Mouse (Mus musculus) embryo, embryonic 11.5 days (tissue): Measurements from ENCODE around the gene Asb9.

Experiments
- DNase-seq: peaks from one replicate; pipeline ENCODE4 v3.0.0-alpha.2; 2012; ENCODE audit warnings: low read depth, low spot score

The Asb9 gene

DNA sequence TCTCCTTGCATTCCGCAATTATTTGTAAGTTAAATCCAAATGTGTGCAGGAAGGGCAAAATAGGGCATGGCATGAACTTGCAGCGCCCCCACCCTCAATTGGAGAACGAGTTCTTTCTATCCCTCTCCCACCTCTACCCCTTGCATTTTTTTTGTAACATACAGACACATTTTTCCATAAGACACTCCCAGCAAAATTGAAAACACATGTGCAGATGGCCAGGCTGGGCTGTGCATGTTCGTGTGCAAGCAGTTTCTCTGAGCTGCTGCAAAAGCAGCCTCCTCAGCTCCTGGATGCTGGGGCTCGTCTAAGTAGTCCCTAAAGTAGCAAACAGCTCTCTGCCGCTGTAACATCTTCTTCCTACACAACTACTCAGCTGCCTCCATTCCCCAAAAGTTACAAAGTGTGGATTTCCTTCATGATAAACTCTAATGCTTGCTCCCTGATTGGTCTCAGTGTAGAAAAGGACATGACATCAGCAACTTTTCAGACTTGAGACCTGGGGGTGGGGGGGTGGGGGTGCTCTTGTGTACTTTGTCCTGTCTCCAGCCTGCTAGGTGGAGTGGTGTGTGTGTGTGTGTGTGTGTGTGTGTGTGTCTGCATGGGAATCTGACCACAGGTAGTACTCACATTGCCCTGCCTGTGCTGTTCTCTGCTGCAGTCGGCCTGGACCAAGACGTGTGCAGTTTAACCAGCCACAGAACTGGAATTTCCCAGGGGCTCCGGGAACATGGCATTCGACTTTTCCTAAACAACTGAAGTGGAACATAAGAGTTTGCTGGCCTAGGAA, at the start of gene Asb9:
Gene Asb9 (plus strand): TSS at position 619 of the 790 bp plus-strand sequence.
- no peak for DNase-seq

DNA sequence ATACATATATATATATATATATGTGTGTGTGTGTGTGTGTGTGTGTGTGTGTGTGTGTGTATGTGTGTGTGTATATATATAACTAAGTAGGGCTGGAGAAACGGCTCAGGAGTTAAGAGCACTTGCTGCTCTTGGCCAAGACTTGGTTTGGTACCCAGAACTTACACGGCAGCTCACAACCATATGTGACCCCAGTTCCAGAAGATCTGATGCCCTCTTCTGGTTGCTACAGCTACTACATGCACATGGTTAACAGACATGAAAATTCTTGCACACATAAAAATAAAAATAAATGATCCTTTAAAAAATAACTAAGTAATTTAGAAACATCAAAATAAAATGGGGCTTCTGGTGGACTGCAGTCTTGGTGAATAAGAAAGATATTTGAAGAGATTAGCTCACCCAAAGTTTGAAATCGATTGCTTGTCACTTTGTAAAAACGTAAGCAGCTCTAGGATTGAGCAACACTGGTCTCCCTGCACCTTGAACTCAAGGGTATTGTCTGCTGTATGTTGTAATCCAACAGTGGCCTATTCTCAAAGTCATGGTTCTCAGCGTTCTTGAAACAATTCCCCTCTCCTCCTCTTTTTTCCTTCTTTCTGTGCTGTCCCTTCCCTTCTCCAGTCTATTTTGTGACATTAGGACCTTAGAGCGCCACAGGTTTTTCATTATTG, 46.8 kb upstream of the Asb9 start:
- DNase-seq, result no peak

DNA sequence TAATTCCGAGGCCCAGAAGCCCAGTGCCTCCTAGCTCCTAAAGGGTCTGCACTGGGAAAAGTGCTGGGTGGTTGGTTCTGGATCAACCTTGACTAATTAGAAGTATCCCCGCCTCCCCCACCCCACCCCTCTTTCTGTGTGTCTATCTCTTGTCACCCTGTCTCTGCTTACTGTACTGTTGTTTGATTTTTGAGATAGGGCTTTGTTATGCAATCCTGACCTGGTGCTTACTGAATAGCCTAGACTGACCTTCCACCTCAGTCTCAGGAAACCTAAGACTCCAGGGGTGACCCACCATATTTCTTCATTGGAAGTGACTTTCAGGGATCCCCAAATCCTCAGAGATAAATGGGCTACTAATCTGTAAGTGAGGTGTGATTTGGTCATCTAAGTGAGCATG, 3.9 kb upstream of the Asb9 start:
- DNase-seq, result no peak

DNA sequence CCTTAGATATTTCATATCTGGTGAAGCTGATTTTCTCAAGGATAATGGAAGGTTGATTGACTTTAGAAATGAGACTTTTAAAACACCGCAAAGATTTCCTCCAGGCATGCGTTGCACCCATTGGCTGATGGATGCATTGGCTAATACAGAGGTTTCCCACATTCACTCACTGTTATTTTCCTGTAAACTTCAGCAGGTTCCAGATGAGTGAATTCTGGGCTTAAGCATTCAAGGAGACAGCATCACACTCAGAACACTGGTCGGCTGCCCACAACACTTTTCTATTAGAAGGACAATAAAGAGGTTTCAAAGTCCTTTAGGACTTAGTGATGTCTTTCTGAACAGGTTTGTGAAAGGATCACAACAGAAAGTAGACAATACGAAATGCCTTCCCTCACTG, 941 bp downstream of the Asb9 start:
- no peak for DNase-seq

DNA sequence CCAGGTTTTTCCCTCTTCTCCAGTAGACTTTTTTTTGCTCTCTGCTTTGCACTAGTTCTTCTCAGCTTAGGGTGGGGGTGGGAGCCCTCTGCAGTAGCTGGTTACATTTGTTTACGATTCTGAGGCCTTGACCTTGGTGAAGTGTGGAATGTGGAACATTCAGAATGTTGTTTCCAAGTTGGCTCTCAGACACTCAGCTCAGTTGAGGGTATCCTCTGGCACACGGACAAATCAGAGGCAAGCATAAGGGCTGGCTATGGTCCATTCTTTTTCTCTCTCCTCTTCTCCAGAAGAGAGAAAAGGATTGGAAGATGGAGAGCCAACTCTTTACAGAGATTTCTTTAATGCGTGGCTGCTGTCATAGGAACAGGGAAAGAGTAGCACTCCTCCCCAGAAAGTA, 2.6 kb downstream of the Asb9 start:
- DNase-seq, result no peak

DNA sequence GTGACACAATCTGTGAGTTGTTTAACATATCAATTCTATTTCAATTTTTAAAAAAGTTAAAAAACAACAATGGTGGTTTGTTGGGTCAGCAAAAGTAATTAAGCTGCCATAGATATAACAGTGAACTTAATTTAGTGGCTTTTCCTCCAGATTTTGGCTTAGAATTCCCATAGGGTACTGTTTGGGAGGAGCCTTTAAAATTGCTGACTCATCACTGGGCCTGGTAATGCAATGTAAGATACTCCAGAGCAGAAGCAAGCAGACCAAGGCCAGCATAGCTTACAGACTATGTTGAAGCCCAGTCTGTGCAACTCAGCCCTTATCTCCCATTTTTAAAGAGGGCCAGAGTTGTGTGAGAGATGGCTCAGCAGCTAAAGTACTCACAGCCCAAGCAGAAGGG, 16.0 kb downstream of the Asb9 start:
- DNase-seq, result no peak

DNA sequence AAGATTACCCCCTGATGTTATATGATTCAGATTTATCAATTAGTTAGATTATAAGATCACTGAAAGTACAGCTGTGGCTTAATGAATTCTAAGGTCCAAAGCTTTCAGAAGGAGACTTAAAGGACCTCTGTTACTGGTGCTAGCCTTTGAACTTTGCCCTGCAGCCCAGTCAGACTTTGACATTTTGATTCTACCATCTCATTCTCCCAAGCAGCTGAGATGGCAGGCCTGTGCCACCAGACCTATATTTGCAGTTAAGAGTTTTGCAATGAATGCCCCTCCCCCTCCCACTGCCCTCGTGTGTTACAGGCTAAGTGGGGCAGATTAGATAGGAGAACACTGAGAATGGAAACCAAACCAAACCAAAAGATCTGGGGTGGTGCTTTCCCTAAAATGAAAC, 20.4 kb downstream of the Asb9 start:
- no peak for DNase-seq

DNA sequence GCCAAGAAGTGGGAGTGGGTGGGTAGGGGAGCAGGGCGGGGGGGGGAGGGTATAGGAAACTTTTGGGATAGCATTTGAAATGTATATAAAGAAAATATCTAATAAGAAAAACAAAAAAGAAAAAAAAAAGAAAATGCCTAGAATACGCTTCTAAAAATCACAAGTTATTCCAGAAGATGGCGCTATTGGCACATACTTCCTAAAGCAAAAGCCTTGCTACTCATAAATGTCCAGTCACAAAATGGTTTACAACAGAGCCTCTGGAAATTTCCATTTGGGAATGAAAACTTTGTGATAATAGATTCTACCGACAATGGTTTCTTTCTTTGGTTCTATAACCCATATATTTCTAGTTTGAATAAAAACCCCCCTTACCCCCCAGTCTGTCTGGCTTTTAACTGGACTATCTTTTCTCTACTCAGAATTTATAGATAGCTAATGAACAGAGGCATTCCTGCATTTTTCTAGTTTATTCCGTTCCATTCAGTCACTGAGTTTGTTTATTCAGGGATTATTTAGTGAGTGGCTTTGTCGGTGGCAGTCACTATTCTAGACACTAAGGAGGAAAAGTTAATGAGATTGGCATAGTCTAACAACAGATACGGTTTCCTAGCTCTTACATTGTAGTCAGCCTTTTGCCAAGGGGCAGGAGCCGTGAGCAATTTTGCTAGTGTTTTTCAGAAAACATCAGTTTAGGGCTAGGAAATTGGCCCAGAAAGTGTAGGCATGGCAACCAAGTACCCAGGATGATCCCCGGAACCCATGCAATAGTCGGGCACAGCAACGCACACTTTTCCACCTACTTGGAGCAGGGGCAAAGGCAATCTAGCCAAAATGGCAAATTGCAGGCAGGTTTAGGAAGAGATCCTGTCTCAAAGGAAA, 35.5 kb downstream of the Asb9 start:
- DNase-seq, result peak; percentile 38

DNA sequence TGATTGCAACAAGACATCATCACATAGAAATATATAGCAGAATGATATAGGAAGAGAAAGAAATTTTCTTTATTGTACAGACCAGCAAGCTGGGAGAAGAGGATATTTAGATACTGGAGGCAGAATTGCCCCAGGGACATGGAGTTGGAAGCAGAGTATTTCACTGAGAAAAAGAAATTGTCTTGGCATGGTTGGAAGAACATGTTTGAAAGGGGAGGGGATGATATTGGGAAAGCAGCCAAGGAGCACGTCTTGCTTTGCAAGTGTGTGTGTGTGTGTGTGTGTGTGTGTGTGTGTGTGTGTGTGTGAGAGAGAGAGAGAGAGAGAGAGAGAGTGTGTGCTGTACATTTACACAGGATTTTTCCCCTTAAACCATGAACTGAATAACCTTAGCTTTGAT, 64.1 kb downstream of the Asb9 start:
- no peak for DNase-seq

DNA sequence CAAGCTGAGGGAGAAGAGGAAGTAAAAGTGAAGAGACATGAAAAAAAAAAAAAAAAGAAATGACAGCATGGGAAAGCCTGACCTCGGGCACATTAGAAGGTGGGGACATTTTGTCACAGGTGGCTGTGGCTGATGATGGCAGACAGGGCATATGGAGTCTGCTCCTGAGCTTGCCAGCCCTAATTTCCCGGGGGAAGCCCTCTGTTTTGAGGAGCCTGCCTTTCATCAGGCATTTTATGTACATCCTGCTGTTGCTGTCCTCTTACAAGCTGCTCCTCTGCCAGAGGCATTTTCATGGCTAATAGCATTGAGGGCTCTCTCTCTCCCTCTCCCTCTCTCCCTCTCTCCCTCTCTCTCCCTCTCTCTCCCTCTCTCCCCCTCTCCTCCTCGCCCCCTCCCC, 70.8 kb downstream of the Asb9 start:
- DNase-seq, result no peak
